Mouse (Mus musculus) left cerebral cortex, postnatal 14 days (tissue): ENCODE results near the gene Cacna1s. TPM values are rescaled to one million over a fixed set of nuclear protein-coding genes. Genes with fewer than 3 reads are reported as not detected.
A peak's percentile ranks its signal among the peaks of the same experiment; 100 is the strongest.

Source experiments
- DNase-seq, 2 experiments: peaks; one replicate each; pipeline ENCODE4 v3.0.0; 2021 to 2022; ENCODE audit warnings: low spot score in 2 of 2, mixed read lengths in 1 of 2
- intact Hi-C: fragments of 180-260 bp; cut with DNase I; formaldehyde crosslinking; loops from one replicate; pipeline ENCODE4 v1.15.1; 2025
- total RNA-seq, 2 experiments: library from RNA; stranded (reverse); gene quantifications; 2 replicates each; pipeline ENCODE4 v1.2.3; 2021

The Cacna1s gene
- total RNA-seq, 2 experiments from 2014 or later, result 1.0 to 1.1 TPM

DNA sequence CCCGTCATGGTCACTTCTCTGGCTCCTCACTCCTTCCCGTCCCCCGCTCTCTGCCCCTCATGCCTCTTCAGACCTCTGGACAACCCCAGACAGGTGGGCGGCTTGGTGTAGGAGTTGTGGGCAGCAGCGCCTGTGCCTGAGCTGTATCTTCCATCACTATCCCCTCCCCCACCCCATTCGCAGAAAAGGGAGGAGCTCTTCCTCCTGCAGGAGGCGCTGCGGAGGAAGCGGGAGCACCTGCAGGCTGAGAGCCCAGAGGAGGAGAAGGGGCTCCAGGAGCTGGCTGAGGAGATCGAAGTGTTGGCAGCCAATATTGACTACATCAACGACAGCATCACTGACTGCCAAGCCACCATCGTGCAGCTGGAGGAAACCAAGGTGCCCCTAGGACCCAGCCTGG is 107.3 kb downstream of the Cacna1s start:
- intact Hi-C loops, result loop anchor here (5.0 kb wide), 1 partner anchor 43 kb away; no protein-coding TSS in a partner anchor
- DNase-seq, result peak in 1 of 2 experiments; percentile 59

DNA sequence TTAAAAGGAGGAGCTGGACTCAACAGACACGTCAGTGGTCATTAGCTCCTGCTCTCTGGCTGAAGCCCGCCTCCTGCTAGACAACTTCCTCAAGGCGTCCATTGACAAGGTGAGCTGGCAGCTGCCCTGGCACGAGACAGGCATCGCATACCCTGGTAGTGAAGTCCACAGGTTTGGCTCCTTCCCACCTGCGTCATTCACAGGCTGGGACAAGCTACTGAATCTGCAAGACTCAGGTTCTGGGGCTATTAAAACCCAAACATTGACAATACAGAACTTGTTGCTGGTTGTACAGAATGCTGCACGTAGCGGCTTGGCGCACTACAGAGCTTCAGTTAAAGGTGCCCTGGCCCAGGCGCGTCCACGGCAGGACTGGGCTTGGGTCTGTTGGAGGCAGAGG is 107.7 kb downstream of the Cacna1s start:
- DNase-seq, result no peak
- intact Hi-C loops, result loop anchor here (5.0 kb wide), 1 partner anchor 43 kb away; no protein-coding TSS in a partner anchor

DNA sequence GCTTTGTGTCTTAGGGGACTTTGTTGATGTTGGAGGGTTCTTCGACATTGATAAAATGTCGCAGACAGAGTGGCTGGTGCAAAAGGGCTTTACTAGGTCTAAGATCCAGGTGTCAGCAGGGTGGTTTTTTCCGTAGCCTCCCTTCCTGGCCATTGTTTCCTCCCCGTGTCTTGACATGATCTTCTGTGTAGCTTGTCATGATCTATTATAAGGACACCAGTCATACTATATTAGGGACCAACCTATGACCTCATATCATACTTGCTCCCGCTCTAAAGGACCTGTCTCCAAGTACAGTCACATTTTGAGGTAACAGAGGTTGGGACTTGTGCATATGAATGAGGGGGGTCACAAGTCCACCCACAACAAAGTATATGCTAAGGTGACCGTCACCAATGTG is 108.4 kb downstream of the Cacna1s start:
- intact Hi-C loops, result loop anchor here (5.0 kb wide), 1 partner anchor 44 kb away; no protein-coding TSS in a partner anchor
- DNase-seq, result no peak

DNA sequence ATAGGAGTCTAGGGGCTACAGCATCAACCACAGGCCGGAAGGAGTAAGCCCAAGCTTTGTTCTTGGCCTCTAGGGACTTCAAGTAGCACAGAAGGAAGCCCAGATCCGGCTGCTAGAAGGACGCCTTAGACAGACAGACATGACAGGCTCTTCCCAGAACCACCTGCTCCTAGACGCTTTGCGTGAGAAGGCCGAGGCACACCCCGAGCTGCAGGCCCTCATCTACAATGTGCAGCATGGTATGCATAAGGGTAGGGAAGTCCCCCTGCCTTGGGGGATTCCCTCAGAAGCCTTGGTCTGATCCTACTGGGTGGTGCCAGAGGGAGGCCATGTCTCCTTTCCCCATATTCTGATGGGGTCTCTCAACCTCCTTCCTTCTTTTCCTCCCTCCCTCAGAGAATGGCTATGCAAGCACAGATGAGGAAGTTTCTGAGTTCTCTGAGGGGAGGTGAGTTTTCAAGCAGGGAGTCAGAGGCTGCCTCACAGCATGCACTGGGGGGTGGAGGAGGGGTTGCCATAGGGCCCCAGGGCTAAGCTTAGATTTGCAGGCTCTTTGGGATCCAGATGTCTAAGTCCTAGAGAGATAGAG is 108.9 kb downstream of the Cacna1s start:
- DNase-seq, result no peak
- intact Hi-C loops, result loop anchor here (5.0 kb wide), 1 partner anchor 44 kb away; no protein-coding TSS in a partner anchor

DNA sequence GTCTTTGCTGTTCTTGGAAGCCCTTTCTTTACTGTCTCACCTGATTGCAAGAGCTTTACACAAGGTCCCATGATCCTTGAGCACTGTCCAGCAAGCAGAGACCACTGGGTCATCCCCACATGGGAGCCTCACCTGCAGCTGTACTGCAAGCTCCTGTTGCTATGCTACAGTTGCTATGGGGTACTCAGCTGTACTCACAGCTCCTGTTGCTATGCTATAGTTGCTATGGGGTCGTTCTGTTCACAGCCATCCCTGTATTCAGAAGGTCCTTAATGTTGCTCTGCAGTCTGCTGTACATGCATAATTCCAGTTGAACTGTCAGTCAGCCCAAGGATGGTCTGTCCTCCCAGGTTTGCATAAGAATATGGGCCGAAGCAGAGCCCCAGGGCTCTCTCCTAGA is 112.9 kb downstream of the Cacna1s start:
- intact Hi-C loops, result loop anchor here (2.0 kb wide), 1 partner anchor 113 kb away; the partner anchor contains the start of gene Cacna1s
- peak in 1 of 2 experiments; percentile 60 for DNase-seq

DNA sequence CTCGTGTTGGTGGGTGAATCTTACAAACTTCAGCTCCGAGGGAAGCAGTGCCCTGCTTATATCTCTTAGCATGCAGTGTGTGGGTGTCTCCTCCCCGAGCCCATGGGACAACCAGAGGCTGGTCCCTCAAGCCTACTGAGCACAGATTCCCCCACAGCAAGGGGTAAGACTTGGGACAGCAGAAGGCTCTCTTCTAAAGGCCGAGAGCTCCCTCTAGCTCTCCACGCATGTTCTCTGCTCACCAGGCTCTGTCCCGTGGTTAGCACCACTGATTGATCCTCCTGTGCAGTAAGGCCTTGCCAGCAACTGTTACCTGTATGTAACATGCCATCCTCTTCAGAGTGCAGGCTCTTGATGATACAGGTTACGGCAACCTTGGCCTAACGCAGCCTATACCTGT is 115.1 kb downstream of the Cacna1s start:
- intact Hi-C loops, result no loop called here
- peak in 1 of 2 experiments; percentile 46 for DNase-seq

Other genes starting within 250 kb of the Cacna1s start
- gene Lad1, start 234.2 kb upstream of the Cacna1s start, total RNA-seq, result under 1 TPM; 0.61 to 0.64 TPM
- 1 to 10 TPM; 1.8 to 3.2 TPM for gene Tnnt2, start 216.4 kb upstream of the Cacna1s start, total RNA-seq
- gene Pkp1, start 133.5 kb upstream of the Cacna1s start, total RNA-seq, result under 1 TPM; 0.13 to 0.30 TPM
- gene Igfn1, start 46.4 kb upstream of the Cacna1s start, total RNA-seq, result 1 to 10 TPM; 1.8 to 2.9 TPM
- 10 to 100 TPM; 73.0 to 78.7 TPM for gene Tmem9, start 44.6 kb upstream of the Cacna1s start, total RNA-seq
- 1 to 10 TPM in 1 of 2 experiments, under 1 TPM in 1; 0.66 to 2.1 TPM for gene Ascl5, start 1.9 kb upstream of the Cacna1s start, total RNA-seq
- gene Kif21b, start 78.6 kb downstream of the Cacna1s start, total RNA-seq, result 100 to 1,000 TPM; 180 to 201 TPM
- gene Mroh3, start 160.1 kb downstream of the Cacna1s start, total RNA-seq, result 1 to 10 TPM; 1.1 to 2.2 TPM
- gene Inava, start 181.5 kb downstream of the Cacna1s start, total RNA-seq, result 1 to 10 TPM; 3.6 to 4.1 TPM
- 1 to 10 TPM; 5.9 to 9.5 TPM for gene Gpr25, start 208.1 kb downstream of the Cacna1s start, total RNA-seq